Mouse (Mus musculus) erythroblast, embryonic 14.5 days (primary cell): Measurements from ENCODE around the gene Gm10097. TPM values are rescaled to one million over a fixed set of nuclear protein-coding genes. Genes with fewer than 3 reads are reported as not detected.

Experiments used
- H3K27me3 ChIP-seq: 2 replicates; pipeline ENCODE4 v1.6.1; 2012; ENCODE audit warnings: inconsistent platforms; ENCODE audit not compliant: control insufficient read depth
- H3K36me3 ChIP-seq: 2 replicates; pipeline ENCODE4 v1.6.1; 2012; ENCODE audit warnings: mild to moderate bottlenecking, inconsistent platforms; ENCODE audit not compliant: control insufficient read depth
- H3K4me1 ChIP-seq: 2 replicates; pipeline ENCODE4 v1.6.1; 2012; ENCODE audit warnings: inconsistent platforms; ENCODE audit not compliant: control insufficient read depth
- H3K4me3 ChIP-seq: replicated peaks from 2 replicates; pipeline ENCODE3; 2012; ENCODE audit warnings: moderate library complexity, mild to moderate bottlenecking, inconsistent platforms
- H3K9me3 ChIP-seq: 2 replicates; pipeline ENCODE4 v1.6.1; 2012; ENCODE audit warnings: low read length, inconsistent platforms, mixed read lengths; ENCODE audit not compliant: control insufficient read depth
- GATA1 ChIP-seq: IDR thresholded peaks from 2 replicates; pipeline ENCODE4 v1.6.1; 2012; ENCODE audit warnings: low read length, inconsistent platforms, mixed read lengths
- TAL1 ChIP-seq: IDR thresholded peaks from 3 replicates; pipeline ENCODE4 v1.6.1; 2012; ENCODE audit warnings: low read length, inconsistent platforms, mixed read lengths
- polyA plus RNA-seq: library from polyadenylated mRNA; stranded (reverse); fragments of >175 nt; gene quantifications from 2 replicates; pipeline ENCODE4 v1.2.3, GENCODE M21; 2012

Gm10097 gene
- not detected in 2 replicates for polyA plus RNA-seq

GRCm38 (mm10) chr10:5068676-5069265 lies at the start of gene Gm10097:
TSS of gene Gm10097 (plus strand) at chr10:5069192.
- no peaks in the 10 kb centered on the region for H3K9me3 ChIP-seq
- no peaks in the 10 kb centered on the region for H3K27me3 ChIP-seq
- peaks cover 4% of the 10 kb centered on the region; the same call in 1 of the 2 replicates for H3K36me3 ChIP-seq
- H3K4me1 ChIP-seq = no peaks in the 10 kb centered on the region
- no peak within 1 kb of the TSS for H3K4me3 ChIP-seq
- TF ChIP-seq TAL1 (no peak), GATA1 (no peak)

GRCm38 (mm10) chr10:5025906-5026305 lies 43.1 kb upstream of the Gm10097 start:
- no peaks in the 10 kb centered on the region for H3K9me3 ChIP-seq
- H3K4me3 ChIP-seq = no peak overlapping the region
- no peaks in the 10 kb centered on the region for H3K4me1 ChIP-seq
- no peaks in the 10 kb centered on the region for H3K27me3 ChIP-seq
- no peaks in the 10 kb centered on the region; the same call in 1 of the 2 replicates for H3K36me3 ChIP-seq
- TF ChIP-seq GATA1 (no peak), TAL1 (no peak)

- Histone ChIP-seq H3K36me3 (peaks cover 7% of the 10 kb centered on the region; the same call in 1 of the 2 replicates), H3K27me3 (no peaks in the 10 kb centered on the region), H3K4me3 (no peak overlapping the region), H3K9me3 (no peaks in the 10 kb centered on the region), H3K4me1 (no peaks in the 10 kb centered on the region)
- TF ChIP-seq GATA1 (no peak), TAL1 (no peak)
These were observed 41.8 kb upstream of the Gm10097 start for GRCm38 (mm10) chr10:5027208-5027607.

- H3K36me3 ChIP-seq = peaks cover 16% of the 10 kb centered on the region
- no peaks in the 10 kb centered on the region for H3K4me1 ChIP-seq
- H3K27me3 ChIP-seq = no peaks in the 10 kb centered on the region
- no peak overlapping the region for H3K4me3 ChIP-seq
- no peaks in the 10 kb centered on the region for H3K9me3 ChIP-seq
- TF ChIP-seq TAL1 (no peak), GATA1 (no peak)
These were observed 40.7 kb upstream of the Gm10097 start for GRCm38 (mm10) chr10:5028301-5028700.

GRCm38 (mm10) chr10:5029161-5029560 lies 39.8 kb upstream of the Gm10097 start:
- H3K27me3 ChIP-seq = no peaks in the 10 kb centered on the region
- TF ChIP-seq GATA1 (no peak), TAL1 (no peak)
- no peaks in the 10 kb centered on the region for H3K4me1 ChIP-seq
- H3K9me3 ChIP-seq = no peaks in the 10 kb centered on the region
- H3K4me3 ChIP-seq = no peak overlapping the region
- H3K36me3 ChIP-seq = peaks cover 16% of the 10 kb centered on the region

GRCm38 (mm10) chr10:5029883-5030282 lies 39.1 kb upstream of the Gm10097 start:
- Histone ChIP-seq H3K36me3 (peaks cover 16% of the 10 kb centered on the region), H3K9me3 (no peaks in the 10 kb centered on the region), H3K4me3 (no peak overlapping the region), H3K27me3 (no peaks in the 10 kb centered on the region), H3K4me1 (no peaks in the 10 kb centered on the region)
- no peak for TF ChIP-seq TAL1
- no peak for TF ChIP-seq GATA1

- Histone ChIP-seq H3K9me3 (no peaks in the 10 kb centered on the region), H3K4me1 (no peaks in the 10 kb centered on the region), H3K36me3 (peaks cover 24% of the 10 kb centered on the region), H3K27me3 (no peaks in the 10 kb centered on the region), H3K4me3 (no peak overlapping the region)
- TF ChIP-seq GATA1 (no peak), TAL1 (no peak)
These were observed 36.6 kb upstream of the Gm10097 start for GRCm38 (mm10) chr10:5032192-5033048.

GRCm38 (mm10) chr10:5041254-5041653 lies 27.7 kb upstream of the Gm10097 start:
- TF ChIP-seq TAL1 = no peak
- H3K4me1 ChIP-seq = no peaks in the 10 kb centered on the region
- H3K9me3 ChIP-seq = no peaks in the 10 kb centered on the region
- no peak overlapping the region for H3K4me3 ChIP-seq
- no peaks in the 10 kb centered on the region for H3K27me3 ChIP-seq
- peaks cover 26% of the 10 kb centered on the region for H3K36me3 ChIP-seq

GRCm38 (mm10) chr10:5044481-5044880 lies 24.5 kb upstream of the Gm10097 start:
- H3K4me1 ChIP-seq = no peaks in the 10 kb centered on the region
- no peaks in the 10 kb centered on the region for H3K9me3 ChIP-seq
- TF ChIP-seq TAL1 = no peak
- H3K36me3 ChIP-seq = peaks cover 39% of the 10 kb centered on the region
- H3K4me3 ChIP-seq = no peak overlapping the region
- no peaks in the 10 kb centered on the region for H3K27me3 ChIP-seq

- no peak for TF ChIP-seq TAL1
- TF ChIP-seq GATA1 = no peak
- Histone ChIP-seq H3K27me3 (no peaks in the 10 kb centered on the region), H3K4me1 (no peaks in the 10 kb centered on the region), H3K4me3 (no peak overlapping the region), H3K9me3 (no peaks in the 10 kb centered on the region), H3K36me3 (peaks cover 39% of the 10 kb centered on the region)
These were observed 23.8 kb upstream of the Gm10097 start for GRCm38 (mm10) chr10:5045213-5045612.
